Mouse (Mus musculus) liver, embryonic 11.5 days (tissue): ENCODE data around the gene Synm. TPM values are rescaled to one million over a fixed set of nuclear protein-coding genes. Genes with fewer than 3 reads are reported as not detected.

ENCODE experiments used
- ATAC-seq: fragments of 200-750 bp; cut with Nextera tagmentation; replicated peaks from 2 replicates; pipeline ENCODE4 v1.8.0; 2017; ENCODE audit warnings: moderate number of reproducible peaks, mild to moderate bottlenecking, moderate TSS enrichment, moderate library complexity; ENCODE audit not compliant: low FRiP score
- DNase-seq: peaks from one replicate; pipeline ENCODE4 v3.0.0-alpha.2; 2017; ENCODE audit warnings: low spot score
- H3K27ac ChIP-seq: fragments of 300-500 bp; sonication (generic); 2 replicates; pipeline ENCODE4 v1.5.1; 2014; ENCODE audit warnings: mild to moderate bottlenecking, low read depth, low read length, control low read depth
- H3K27me3 ChIP-seq: fragments of 300-500 bp; sonication (generic); replicated peaks from 2 replicates; pipeline ENCODE4 v1.6.1; 2014; ENCODE audit warnings: low read length, mixed read lengths; ENCODE audit not compliant: control insufficient read depth, insufficient read depth
- H3K36me3 ChIP-seq: fragments of 300-500 bp; sonication (generic); 2 replicates; pipeline ENCODE4 v1.6.1; 2014; ENCODE audit warnings: mild to moderate bottlenecking, low read length, moderate library complexity, mixed read lengths; ENCODE audit not compliant: control insufficient read depth, insufficient read depth
- H3K4me1 ChIP-seq: fragments of 300-500 bp; sonication (generic); replicated peaks from 2 replicates; pipeline ENCODE4 v1.6.1; 2014; ENCODE audit warnings: low read length, mixed read lengths; ENCODE audit not compliant: control insufficient read depth, insufficient read depth
- H3K4me2 ChIP-seq: fragments of 300-500 bp; sonication (generic); 2 replicates; pipeline ENCODE4 v1.6.1; 2014; ENCODE audit warnings: mild to moderate bottlenecking, control low read depth, moderate library complexity
- H3K4me3 ChIP-seq: fragments of 300-500 bp; sonication (generic); 2 replicates; pipeline ENCODE4 v1.5.1; 2014; ENCODE audit warnings: low read depth, low read length, control low read depth
- H3K9ac ChIP-seq: fragments of 300-500 bp; sonication (generic); 2 replicates; pipeline ENCODE4 v1.6.1; 2014; ENCODE audit warnings: low read depth, low read length, control low read depth
- H3K9me3 ChIP-seq: fragments of 300-500 bp; sonication (generic); 2 replicates; pipeline ENCODE4 v1.6.1; 2016; ENCODE audit warnings: low read length, inconsistent platforms, mixed read lengths; ENCODE audit not compliant: control insufficient read depth
- WGBS: fragments of 180-500 bp; shearing (Covaris S2); extraction: QIAGEN DNeasy Blood & Tissue Kit; methylation state at CpG from one replicate; pipeline ENCODE4 v1.1.7; 2014; 5-methylcytosine and 5-hydroxymethylcytosine counted together
- polyA plus RNA-seq: library from polyadenylated mRNA; unstranded; fragments of >200 nt; fragmentation: Nextera tagmentation; extraction: Ambion mirVana; gene quantifications from 2 replicates; pipeline ENCODE4 v1.2.1, GENCODE M21; 2014

The Synm gene
- polyA plus RNA-seq, 1 experiment from 2014 or later, result 0.23 TPM

DNA sequence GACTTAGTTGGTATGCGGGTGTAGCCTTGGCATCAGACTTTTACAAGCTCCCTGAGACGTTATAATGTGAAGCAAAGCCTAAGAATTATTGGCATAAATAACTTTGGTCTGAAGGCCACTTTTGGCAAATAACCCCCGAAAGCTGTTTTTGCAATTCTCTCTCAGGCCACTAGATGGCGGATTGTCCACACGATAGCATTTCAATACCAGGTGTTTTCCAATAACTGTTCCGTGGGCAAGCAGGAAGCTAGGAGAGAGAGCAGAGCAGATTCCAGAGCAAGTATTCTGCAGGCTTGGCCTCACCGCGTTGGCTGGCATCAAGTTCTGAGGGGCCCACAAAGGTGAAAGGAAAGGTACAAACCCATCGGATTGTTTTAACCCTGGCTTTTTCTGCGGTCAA, 29.2 kb upstream of the Synm start:
- Histone ChIP-seq H3K9me3 (no peaks in the 10 kb centered on the region), H3K4me3 (no peak overlapping the region), H3K36me3 (no peaks in the 10 kb centered on the region), H3K9ac (no peak overlapping the region), H3K4me2 (no peak overlapping the region), H3K27me3 (no peaks in the 10 kb centered on the region), H3K4me1 (0 out of 2 replicates have a peak, but pooled peaks cover 2% of the 10 kb centered on the region), H3K27ac (no peak overlapping the region)
- 14% methylated on average over 10 of the region's 10 CpGs for WGBS
- DNase-seq, result peak; percentile 52
- no peak for ATAC-seq

GRCm38 (mm10) chr7:67787861-67788260, 28.3 kb upstream of the Synm start:
- H3K27ac ChIP-seq, result no peak overlapping the region
- no peaks in the 10 kb centered on the region for H3K9me3 ChIP-seq
- H3K4me2 ChIP-seq, result no peak overlapping the region
- ATAC-seq (no peak), DNase-seq (no peak)
- H3K36me3 ChIP-seq, result no peaks in the 10 kb centered on the region
- no peak overlapping the region for H3K4me3 ChIP-seq
- H3K9ac ChIP-seq, result no peak overlapping the region
- WGBS, result 64% methylated on average over 2 of the region's 2 CpGs
- no peaks in the 10 kb centered on the region for H3K27me3 ChIP-seq
- H3K4me1 ChIP-seq, result 0 out of 2 replicates have a peak, but pooled peaks cover 2% of the 10 kb centered on the region

DNA sequence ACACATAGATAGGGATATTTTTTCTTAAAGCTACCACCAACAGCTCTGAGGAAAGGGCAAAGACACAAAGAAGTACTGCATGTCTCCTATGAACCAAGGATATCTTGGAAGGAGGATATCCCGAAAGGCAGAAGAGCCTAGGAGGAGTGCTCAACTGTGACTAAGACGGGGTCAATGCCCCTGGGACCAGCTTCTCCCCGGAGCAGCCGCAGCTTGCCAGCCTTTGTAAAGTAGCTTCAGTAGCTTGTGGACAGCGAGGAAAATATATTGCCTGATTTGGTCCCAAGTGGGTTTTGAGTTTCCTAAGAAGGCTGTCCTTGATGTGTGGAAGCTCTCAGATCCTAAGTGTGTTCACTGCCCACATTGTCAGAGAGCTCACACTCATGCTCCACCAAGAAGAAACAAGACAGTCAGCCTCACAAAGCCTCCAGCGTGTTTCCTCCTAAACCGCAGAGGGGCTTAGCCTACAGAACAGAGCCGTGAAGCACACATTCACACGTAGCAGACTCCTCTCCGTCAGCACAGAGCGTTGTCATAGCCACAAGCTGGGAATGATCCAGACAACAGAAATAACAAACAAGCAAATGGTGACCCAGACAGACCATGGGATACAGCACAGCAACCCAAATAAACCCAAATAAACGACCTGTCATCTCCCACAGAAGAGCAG, 17.2 kb upstream of the Synm start:
- Histone ChIP-seq H3K9me3 (no peaks in the 10 kb centered on the region), H3K27ac (no peak overlapping the region), H3K36me3 (no peaks in the 10 kb centered on the region), H3K4me1 (no peaks in the 10 kb centered on the region), H3K4me2 (no peak overlapping the region), H3K27me3 (no peaks in the 10 kb centered on the region; the same call in 1 of the 2 replicates), H3K9ac (no peak overlapping the region), H3K4me3 (no peak overlapping the region)
- 64% methylated on average over 12 of the region's 12 CpGs for WGBS
- ATAC-seq (no peak), DNase-seq (no peak)

GRCm38 (mm10) chr7:67775623-67776022, 16.1 kb upstream of the Synm start:
- DNase-seq, result no peak
- H3K36me3 ChIP-seq, result no peaks in the 10 kb centered on the region
- no peak overlapping the region for H3K9ac ChIP-seq
- WGBS, result 25% methylated on average over 3 of the region's 3 CpGs
- no peak overlapping the region for H3K4me3 ChIP-seq
- H3K4me1 ChIP-seq, result no peaks in the 10 kb centered on the region
- H3K27me3 ChIP-seq, result no peaks in the 10 kb centered on the region; the same call in 1 of the 2 replicates
- H3K4me2 ChIP-seq, result no peak overlapping the region
- no peak overlapping the region for H3K27ac ChIP-seq
- H3K9me3 ChIP-seq, result no peaks in the 10 kb centered on the region
- ATAC-seq, result no peak

DNA sequence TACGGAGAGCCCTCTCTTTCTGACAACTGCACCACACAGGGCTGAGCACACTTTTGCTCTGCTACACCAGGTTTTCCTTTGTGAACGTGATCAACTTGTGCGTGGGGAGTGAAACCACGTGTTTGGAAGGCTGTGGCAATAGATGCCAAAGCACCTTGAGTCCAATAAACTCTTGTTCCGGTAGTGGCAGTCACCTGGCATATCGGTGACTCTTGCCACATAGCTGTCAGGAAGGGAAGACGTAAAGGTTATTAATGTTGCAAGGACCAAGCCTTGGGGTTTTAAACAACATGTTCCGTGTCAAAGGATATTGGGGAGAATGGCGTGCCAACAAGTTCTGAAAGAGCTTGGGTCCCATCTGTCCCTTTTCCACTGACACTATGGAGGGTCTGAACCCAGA, 12.7 kb upstream of the Synm start:
- Histone ChIP-seq H3K27me3 (no peaks in the 10 kb centered on the region; the same call in 1 of the 2 replicates), H3K4me2 (no peak overlapping the region), H3K27ac (no peak overlapping the region), H3K9me3 (no peaks in the 10 kb centered on the region), H3K4me1 (no peaks in the 10 kb centered on the region), H3K4me3 (no peak overlapping the region), H3K36me3 (no peaks in the 10 kb centered on the region), H3K9ac (no peak overlapping the region)
- no peak for ATAC-seq
- DNase-seq, result no peak
- WGBS, result 81% methylated on average over 9 of the region's 9 CpGs

- Histone ChIP-seq H3K9me3 (no peaks in the 10 kb centered on the region), H3K4me2 (no peak overlapping the region), H3K4me1 (no peaks in the 10 kb centered on the region), H3K9ac (no peak overlapping the region), H3K27ac (no peak overlapping the region), H3K4me3 (no peak overlapping the region), H3K36me3 (no peaks in the 10 kb centered on the region), H3K27me3 (no peaks in the 10 kb centered on the region)
- 85% methylated on average over 5 of the region's 5 CpGs for WGBS
- ATAC-seq, result no peak
- no peak for DNase-seq
Measured at GRCm38 (mm10) chr7:67769487-67769886, 9.9 kb upstream of the Synm start.

- Histone ChIP-seq H3K27me3 (no peaks in the 10 kb centered on the region), H3K36me3 (no peaks in the 10 kb centered on the region), H3K4me2 (no peak overlapping the region), H3K27ac (no peak overlapping the region), H3K9me3 (no peaks in the 10 kb centered on the region), H3K4me3 (no peak overlapping the region), H3K4me1 (no peaks in the 10 kb centered on the region), H3K9ac (no peak overlapping the region)
- no peak for ATAC-seq
- WGBS, result 81% methylated on average over 3 of the region's 3 CpGs
- DNase-seq, result no peak
Measured at GRCm38 (mm10) chr7:67768125-67768524, 8.6 kb upstream of the Synm start.

GRCm38 (mm10) chr7:67763625-67764024, 4.1 kb upstream of the Synm start:
- H3K9me3 ChIP-seq, result no peaks in the 10 kb centered on the region
- H3K27ac ChIP-seq, result no peak overlapping the region
- peaks cover 18% of the 10 kb centered on the region for H3K27me3 ChIP-seq
- H3K36me3 ChIP-seq, result no peaks in the 10 kb centered on the region
- ATAC-seq (no peak), DNase-seq (no peak)
- H3K4me3 ChIP-seq, result no peak overlapping the region
- no peaks in the 10 kb centered on the region; the same call in none of the 2 replicates for H3K4me1 ChIP-seq
- 62% methylated on average over 3 of the region's 3 CpGs for WGBS
- no peak overlapping the region for H3K9ac ChIP-seq
- H3K4me2 ChIP-seq, result no peak overlapping the region
